Comparison of ENCODE assay signal across 25 mouse cellular contexts in the genomic region with DNA sequence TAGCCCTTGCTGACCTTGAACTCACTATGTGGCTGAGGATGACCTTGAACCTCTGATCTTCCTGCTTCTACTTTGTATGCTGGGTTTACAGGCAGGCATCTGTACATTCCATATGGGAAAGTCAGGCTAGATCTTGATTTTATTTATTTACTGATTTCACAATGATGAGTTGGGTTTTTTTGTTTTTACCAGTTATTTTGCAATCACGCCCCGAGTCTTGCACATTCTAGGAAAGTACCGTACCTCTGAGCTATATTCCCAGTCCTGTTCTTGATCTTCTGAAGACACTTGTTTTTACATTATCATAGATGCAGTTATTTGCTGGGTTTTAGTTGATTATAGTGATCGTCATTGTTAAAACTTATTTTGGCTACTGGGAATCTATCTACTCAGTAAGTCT. TPM values are rescaled to one million over a fixed set of nuclear protein-coding genes. Genes with fewer than 3 reads are reported as not detected.
"Had no signal": no experiment of that assay in that cellular context is flagged by ENCODE, and none has a peak within 500 bp of the region (broad histone marks: within the 10 kb centered on the region; RNA-seq: fewer than 3 reads in every experiment).

No protein-coding gene starts in this region.

- ATAC-seq: midbrain, embryonic 15.5 days had no signal

- H3K9me3 ChIP-seq: kidney, embryonic 15.5 days; lung, embryonic 15.5 days; midbrain, embryonic 15.5 days; neural tube, embryonic 12.5 days; neural tube, embryonic 15.5 days had no signal

- H3K27me3 ChIP-seq: kidney, embryonic 15.5 days; lung, embryonic 15.5 days; megakaryocyte, embryonic 14.5 days; midbrain, embryonic 15.5 days; neural tube, embryonic 12.5 days; neural tube, embryonic 15.5 days had no signal

- H3K4me2 ChIP-seq: kidney, embryonic 15.5 days; lung, embryonic 15.5 days; midbrain, embryonic 11.5 days; midbrain, embryonic 15.5 days; neural tube, embryonic 12.5 days; neural tube, embryonic 15.5 days had no signal

- H3K4me1 ChIP-seq: lung, embryonic 15.5 days; neural tube, embryonic 12.5 days had no signal

- H3K27ac ChIP-seq: kidney, embryonic 15.5 days; left cerebral cortex, adult 2 months; lung, embryonic 15.5 days; midbrain, embryonic 15.5 days; neural tube, embryonic 12.5 days; neural tube, embryonic 15.5 days; stomach, postnatal 0 days had no signal

- H3K4me3 ChIP-seq: kidney, embryonic 15.5 days; left cerebral cortex, adult 2 months; lung, embryonic 15.5 days; megakaryocyte, embryonic 14.5 days; midbrain, embryonic 15.5 days; neural tube, embryonic 12.5 days; neural tube, embryonic 15.5 days had no signal

- DNase-seq: kidney, adult 8-10 months; layer of hippocampus, postnatal 36 days; lung, postnatal 10 days; right cerebral cortex, adult 18-20 months; right cerebral cortex, postnatal 14 days; right cerebral cortex, postnatal 4 days; thymus, adult 2 months; thymus, postnatal 25 days had no signal

- H3K9ac ChIP-seq: kidney, embryonic 15.5 days; liver, embryonic 14.5 days; lung, embryonic 15.5 days; midbrain, embryonic 15.5 days; neural tube, embryonic 12.5 days; neural tube, embryonic 15.5 days had no signal

- H3K36me3 ChIP-seq: midbrain, embryonic 15.5 days had no signal

RNA-seq across cellular contexts. Expression of gene Faiml, which starts 11.9 kb away (rescaled TPM):
- total RNA-seq: layer of hippocampus, adult 8-10 months; layer of hippocampus, postnatal 10 days; layer of hippocampus, postnatal 36 days; left cerebral cortex, adult 2 months; left cerebral cortex, postnatal 10 days; left cerebral cortex, postnatal 36 days had no signal
- polyA plus RNA-seq: kidney, embryonic 15.5 days; limb, embryonic 11.5 days; limb, embryonic 14.5 days; liver, embryonic 14.5 days; lung, embryonic 15.5 days; midbrain, embryonic 11.5 days; midbrain, embryonic 15.5 days; neural tube, embryonic 12.5 days; neural tube, embryonic 15.5 days; stomach, embryonic 14.5 days; stomach, postnatal 0 days; thymus, adult 2 months had no signal
